Mouse (Mus musculus): Measurements from ENCODE around the gene Xab2. TPM values are rescaled to one million over a fixed set of nuclear protein-coding genes. Genes with fewer than 3 reads are reported as not detected.

Gene Xab2
- polyA plus RNA-seq, 1 experiment from 2014 or later, result 15.9 TPM

GRCm38 (mm10) chr8:3655526-3655925 lies 34.4 kb upstream of the Xab2 start, which contains the start of gene Retn:
TSS of gene Retn (plus strand) at chr8:3655770.
- no peak for ATAC-seq

GRCm38 (mm10) chr8:3654726-3655508 lies 33.8 kb upstream of the Xab2 start:
- DNase-seq, result no peak
- WGBS (ENCODE audit: insufficient replicate concordance), result 69% methylated on average over 11 of the region's 11 CpGs
- TF ChIP-seq EP300 (IDR thresholded peaks at IDR 0.05; ENCODE audit: low read depth), result no peak
- no peak for TF ChIP-seq CTCF (IDR thresholded peaks at IDR 0.05; ENCODE audit: low read depth)

More at GRCm38 (mm10) chr8:3655526-3655925, 34.4 kb upstream of the Xab2 start, which contains the start of gene Retn:
- TF ChIP-seq EP300 (IDR thresholded peaks at IDR 0.05; ENCODE audit: low read depth), result no peak
- TF ChIP-seq CTCF (IDR thresholded peaks at IDR 0.05; ENCODE audit: low read depth), result no peak
- Histone ChIP-seq H3K27me3 (ENCODE audit: insufficient read depth, low read length) (no peaks in the 10 kb centered on the region), H3K4me1 (ENCODE audit: insufficient read depth) (no peaks in the 10 kb centered on the region), H3K36me3 (replicated peaks; ENCODE audit: insufficient read depth, low read length) (no peaks in the 10 kb centered on the region), H3K9ac (replicated peaks) (no peak within 1 kb of the TSS), H3K4me2 (ENCODE audit: low read depth, low read length) (no peak within 1 kb of the TSS), H3K27ac (ENCODE audit: low read depth) (no peak within 1 kb of the TSS), H3K9me3 (ENCODE audit: low read length) (no peaks in the 10 kb centered on the region), H3K4me3 (ENCODE audit: low read depth, low read length) (no peak within 1 kb of the TSS)
- 66% methylated on average over 3 of the region's 3 CpGs for WGBS (ENCODE audit: insufficient replicate concordance)
- no peak for DNase-seq

DNA sequence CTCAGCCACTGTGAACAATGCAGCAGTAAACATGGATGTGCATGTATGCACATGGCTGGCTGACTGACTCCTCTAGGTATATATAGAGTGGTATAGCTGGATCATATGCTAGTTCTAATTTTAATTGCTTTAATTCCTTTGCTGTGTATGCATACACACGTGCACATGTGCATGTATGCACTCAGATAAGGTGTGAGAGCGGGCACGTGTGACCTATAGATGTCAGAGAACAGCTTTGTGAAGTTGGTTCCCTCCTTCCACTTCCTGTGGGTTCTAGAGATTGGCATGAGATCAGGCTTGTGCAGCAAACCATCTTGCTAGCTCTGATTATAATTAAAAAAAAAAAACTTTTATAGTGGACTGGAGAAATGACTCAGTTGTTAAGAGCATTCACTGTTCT lies 31.7 kb upstream of the Xab2 start:
- no peak for TF ChIP-seq CTCF (IDR thresholded peaks at IDR 0.05; ENCODE audit: low read depth)
- TF ChIP-seq EP300 (IDR thresholded peaks at IDR 0.05; ENCODE audit: low read depth), result no peak
- Histone ChIP-seq H3K4me3 (ENCODE audit: low read depth, low read length) (no peak overlapping the region), H3K9ac (replicated peaks) (no peak overlapping the region), H3K36me3 (replicated peaks; ENCODE audit: insufficient read depth, low read length) (no peaks in the 10 kb centered on the region), H3K9me3 (ENCODE audit: low read length) (no peaks in the 10 kb centered on the region), H3K4me2 (ENCODE audit: low read depth, low read length) (no peak overlapping the region), H3K27me3 (ENCODE audit: insufficient read depth, low read length) (no peaks in the 10 kb centered on the region), H3K4me1 (ENCODE audit: insufficient read depth) (no peaks in the 10 kb centered on the region), H3K27ac (ENCODE audit: low read depth) (no peak overlapping the region)
- WGBS (ENCODE audit: insufficient replicate concordance), result 31% methylated on average over 3 of the region's 3 CpGs
- ATAC-seq (no peak), DNase-seq (no peak)

More at GRCm38 (mm10) chr8:3654726-3655508, 33.8 kb upstream of the Xab2 start:
- no peak overlapping the region for H3K9ac ChIP-seq (replicated peaks)
- no peak overlapping the region for H3K27ac ChIP-seq (ENCODE audit: low read depth)
- H3K27me3 ChIP-seq (ENCODE audit: insufficient read depth, low read length), result no peaks in the 10 kb centered on the region
- no peaks in the 10 kb centered on the region for H3K9me3 ChIP-seq (ENCODE audit: low read length)
- no peaks in the 10 kb centered on the region for H3K4me1 ChIP-seq (ENCODE audit: insufficient read depth)
- H3K4me2 ChIP-seq (ENCODE audit: low read depth, low read length), result no peak overlapping the region
- no peaks in the 10 kb centered on the region for H3K36me3 ChIP-seq (replicated peaks; ENCODE audit: insufficient read depth, low read length)
- no peak for ATAC-seq
- no peak overlapping the region for H3K4me3 ChIP-seq (ENCODE audit: low read depth, low read length)

GRCm38 (mm10) chr8:3648990-3649389 lies 27.9 kb upstream of the Xab2 start:
- Histone ChIP-seq H3K9ac (replicated peaks) (no peak overlapping the region), H3K4me2 (ENCODE audit: low read depth, low read length) (peak overlapping the region; percentile 28), H3K27me3 (ENCODE audit: insufficient read depth, low read length) (no peaks in the 10 kb centered on the region), H3K9me3 (ENCODE audit: low read length) (no peaks in the 10 kb centered on the region), H3K4me1 (ENCODE audit: insufficient read depth) (no peaks in the 10 kb centered on the region; the same call in 1 of the 2 replicates), H3K36me3 (replicated peaks; ENCODE audit: insufficient read depth, low read length) (no peaks in the 10 kb centered on the region), H3K4me3 (ENCODE audit: low read depth, low read length) (no peak overlapping the region), H3K27ac (ENCODE audit: low read depth) (0 out of 2 replicates have a peak overlapping the region, but pooled peaks have one; percentile 68)
- no peak for DNase-seq
- no peak for TF ChIP-seq EP300 (IDR thresholded peaks at IDR 0.05; ENCODE audit: low read depth)
- no peak for TF ChIP-seq CTCF (IDR thresholded peaks at IDR 0.05; ENCODE audit: low read depth)
- 38% methylated on average over 1 of the region's 1 CpGs for WGBS (ENCODE audit: insufficient replicate concordance)
- peak; percentile 24 for ATAC-seq

- Histone ChIP-seq H3K4me3 (ENCODE audit: low read depth, low read length) (no peak overlapping the region), H3K9ac (replicated peaks) (no peak overlapping the region), H3K27ac (ENCODE audit: low read depth) (peak overlapping the region; percentile 68; the same call in 1 of the 2 replicates), H3K4me2 (ENCODE audit: low read depth, low read length) (no peak overlapping the region; the same call in 1 of the 2 replicates), H3K4me1 (ENCODE audit: insufficient read depth) (no peaks in the 10 kb centered on the region; the same call in 1 of the 2 replicates), H3K27me3 (ENCODE audit: insufficient read depth, low read length) (no peaks in the 10 kb centered on the region), H3K36me3 (replicated peaks; ENCODE audit: insufficient read depth, low read length) (peaks cover 4% of the 10 kb centered on the region; the same call in 1 of the 2 replicates), H3K9me3 (ENCODE audit: low read length) (no peaks in the 10 kb centered on the region)
- DNase-seq (peak; percentile 23), ATAC-seq (peak; percentile 17; the same call in 1 of the 2 replicates)
- TF ChIP-seq EP300 (IDR thresholded peaks at IDR 0.05; ENCODE audit: low read depth) (peak; percentile 62), CTCF (IDR thresholded peaks at IDR 0.05; ENCODE audit: low read depth) (no peak)
- 36% methylated on average over 2 of the region's 2 CpGs for WGBS (ENCODE audit: insufficient replicate concordance)
These were observed 27.2 kb upstream of the Xab2 start for GRCm38 (mm10) chr8:3648268-3648667.

DNA sequence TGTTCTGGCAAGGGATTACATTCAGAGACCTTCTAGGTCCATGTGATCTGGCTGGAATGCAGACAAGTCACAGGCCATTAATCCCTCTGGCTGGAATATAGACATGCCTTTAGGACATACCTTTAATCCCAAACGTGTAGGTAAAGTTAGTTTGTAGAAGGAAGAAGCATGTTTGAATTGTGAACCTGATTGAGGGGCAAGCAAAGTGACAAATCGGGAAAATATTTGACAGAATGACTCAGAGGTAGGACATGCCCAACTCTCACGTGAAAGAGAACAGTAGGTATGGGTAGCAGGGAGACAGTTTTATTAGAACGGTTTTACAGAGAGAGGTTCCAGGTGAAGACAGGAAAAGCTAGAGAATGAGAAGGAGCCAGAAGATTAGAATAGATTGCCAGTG lies 26.4 kb upstream of the Xab2 start:
- H3K9me3 ChIP-seq (ENCODE audit: low read length), result no peaks in the 10 kb centered on the region
- no peaks in the 10 kb centered on the region for H3K27me3 ChIP-seq (ENCODE audit: insufficient read depth, low read length)
- 67% methylated on average over 4 of the region's 4 CpGs for WGBS (ENCODE audit: insufficient replicate concordance)
- no peak overlapping the region for H3K9ac ChIP-seq (replicated peaks)
- ATAC-seq (no peak), DNase-seq (no peak)
- H3K27ac ChIP-seq (ENCODE audit: low read depth), result peak overlapping the region; percentile 41; the same call in 1 of the 2 replicates
- H3K4me3 ChIP-seq (ENCODE audit: low read depth, low read length), result no peak overlapping the region
- H3K36me3 ChIP-seq (replicated peaks; ENCODE audit: insufficient read depth, low read length), result peaks cover 9% of the 10 kb centered on the region
- no peak overlapping the region for H3K4me2 ChIP-seq (ENCODE audit: low read depth, low read length)
- TF ChIP-seq CTCF (IDR thresholded peaks at IDR 0.05; ENCODE audit: low read depth) (no peak), EP300 (IDR thresholded peaks at IDR 0.05; ENCODE audit: low read depth) (no peak)
- H3K4me1 ChIP-seq (ENCODE audit: insufficient read depth), result no peaks in the 10 kb centered on the region; the same call in 1 of the 2 replicates

Measured in liver, postnatal 0 days (tissue).